In the genomic region with DNA sequence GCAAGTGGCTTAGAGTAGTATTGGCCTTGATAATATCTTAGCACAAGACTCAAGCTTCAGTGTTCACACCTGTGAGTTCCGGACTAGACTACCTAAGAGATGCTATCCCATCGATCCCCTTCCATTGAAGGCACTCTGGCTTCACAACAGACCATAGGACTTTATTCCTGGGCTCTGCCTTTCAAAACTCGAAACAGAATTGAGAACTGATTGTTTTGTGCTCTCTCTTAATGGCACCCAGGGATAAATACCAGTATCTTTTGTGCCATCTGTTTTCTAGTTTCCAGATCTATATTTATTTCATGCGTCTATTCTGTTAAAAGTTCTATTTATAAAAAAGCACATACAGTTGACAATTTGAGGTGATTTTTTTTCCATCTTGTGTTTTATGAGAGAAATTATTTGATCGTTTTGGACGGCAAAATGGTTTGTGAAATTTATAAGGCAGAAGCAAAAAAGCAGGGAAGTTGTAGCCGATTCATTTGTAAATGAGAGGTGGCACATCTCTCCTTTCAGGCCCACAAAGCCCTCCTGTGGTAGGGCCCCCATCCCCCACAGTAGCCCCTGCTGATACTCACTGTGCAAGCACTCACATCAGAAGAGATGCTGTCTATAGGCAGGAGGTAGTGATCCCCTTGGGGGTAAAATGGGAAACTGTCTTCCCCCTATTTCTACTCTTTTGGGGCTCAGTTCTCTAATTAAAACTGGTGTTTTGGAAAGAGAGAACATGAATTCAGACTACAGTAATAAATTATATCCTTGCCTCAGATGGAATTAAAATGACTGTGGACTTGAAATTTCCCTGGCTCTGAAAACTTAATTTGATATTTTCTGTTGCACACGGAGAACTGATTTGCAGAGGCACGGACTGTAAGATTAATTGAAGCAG, we compare ENCODE assay signal across 14 mouse cellular contexts. TPM values are rescaled to one million over a fixed set of nuclear protein-coding genes. Genes with fewer than 3 reads are reported as not detected.
A peak's percentile ranks its signal among the peaks of the same experiment; 100 is the strongest.
DNase-seq lines count a peak whose midpoint lies in the region; ATAC-seq and TF ChIP-seq lines count a peak whose summit lies in the region.
"Had no signal": no experiment of that assay in that cellular context is flagged by ENCODE, and none has a peak within 500 bp of the region (broad histone marks: within the 10 kb centered on the region; RNA-seq: fewer than 3 reads in every experiment).

No protein-coding gene starts in this region.

- H3K9ac ChIP-seq in ES-Bruce4 (ENCODE audit: low read depth, poor library complexity, severe bottlenecking) (no peak overlapping the region), ES-E14 (ENCODE audit: insufficient read depth, low read depth, low read length, poor library complexity, severe bottlenecking) (no peak overlapping the region)
- no peak overlapping the region for H3K9ac ChIP-seq in forebrain, embryonic 12.5 days
- H3K9ac ChIP-seq in kidney, embryonic 15.5 days = no peak overlapping the region

- no peaks in the 10 kb centered on the region for H3K36me3 ChIP-seq in ES-Bruce4 (ENCODE audit: control insufficient read depth, insufficient read depth, low read length, poor library complexity, severe bottlenecking)
- no peaks in the 10 kb centered on the region for H3K36me3 ChIP-seq in ES-E14 (ENCODE audit: control insufficient read depth, insufficient read depth, low read length, poor library complexity, severe bottlenecking)
- H3K36me3 ChIP-seq in forebrain, embryonic 12.5 days (replicated peaks) = no peaks in the 10 kb centered on the region
- H3K36me3 ChIP-seq in kidney, embryonic 15.5 days = no peaks in the 10 kb centered on the region

- H3K27me3 ChIP-seq in ES-Bruce4 (ENCODE audit: control insufficient read depth, insufficient read depth, low read length, poor library complexity, severe bottlenecking) = peaks cover 3% of the 10 kb centered on the region; the same call in 1 of the 2 replicates
- no peaks in the 10 kb centered on the region for H3K27me3 ChIP-seq in forebrain, embryonic 12.5 days
- no peaks in the 10 kb centered on the region for H3K27me3 ChIP-seq in kidney, embryonic 15.5 days

- 9% methylated on average over 9 of the region's 9 CpGs for WGBS in forebrain, embryonic 12.5 days
- 36% methylated on average over 9 of the region's 9 CpGs for WGBS in kidney, embryonic 15.5 days

- TF ChIP-seq POLR2A in ES-Bruce4 (IDR thresholded peaks at IDR 0.05; ENCODE audit: insufficient read depth, low read length) = no peak

- H3K27ac ChIP-seq in ES-Bruce4 (ENCODE audit: insufficient read depth, low read length) = no peak overlapping the region
- no peak overlapping the region for H3K27ac ChIP-seq in ES-E14 (ENCODE audit: insufficient read depth, low read depth, low read length, poor library complexity, severe bottlenecking)
- H3K27ac ChIP-seq in forebrain, embryonic 12.5 days = peak overlapping the region; percentile 70; the same call in 1 of the 2 replicates
- H3K27ac ChIP-seq in kidney, embryonic 15.5 days = no peak overlapping the region
- H3K27ac ChIP-seq: heart, adult 2 months had no signal

- DNase-seq in ES-E14 (ENCODE audit: low read depth, low spot score) (peak; percentile 21), liver (no peak)
- DNase-seq in mesoderm, embryonic 11.5 days (ENCODE audit: low read depth, low spot score) = peak; percentile 25
- no peak for DNase-seq in T-cell, adult 2 months (ENCODE audit: low spot score)
- DNase-seq: adrenal gland, postnatal 10 days; cerebellum, adult 9-10 months; heart, adult 2 months; kidney, postnatal 14 days had no signal

- peak overlapping the region; percentile 39 for H3K4me2 ChIP-seq in forebrain, embryonic 12.5 days
- H3K4me2 ChIP-seq in kidney, embryonic 15.5 days = no peak overlapping the region

- H3K9me3 ChIP-seq in ES-Bruce4 (replicated peaks; ENCODE audit: control insufficient read depth, insufficient read depth, low read length, poor library complexity, severe bottlenecking) (no peaks in the 10 kb centered on the region), ES-E14 (ENCODE audit: control insufficient read depth, insufficient read depth, low read depth, low read length) (no peaks in the 10 kb centered on the region)
- H3K9me3 ChIP-seq in forebrain, embryonic 12.5 days = no peaks in the 10 kb centered on the region
- no peaks in the 10 kb centered on the region for H3K9me3 ChIP-seq in kidney, embryonic 15.5 days (replicated peaks)

- in situ Hi-C loops in ES-E14 (cut with MboI; ENCODE audit: low sequenced_read_pairs in 2 of 2, unreplicated experiment in 2 of 2) = no loop called here

- ATAC-seq in forebrain, embryonic 12.5 days (ENCODE audit: low FRiP score) = peak; percentile 73
- ATAC-seq in erythroid progenitor cell, adult 5-6 weeks (replicated peaks; ENCODE audit: low FRiP score, poor library complexity, severe bottlenecking) = no peak
- ATAC-seq in kidney, embryonic 15.5 days (replicated peaks; ENCODE audit: low FRiP score) = no peak

- H3K4me3 ChIP-seq in ES-Bruce4 (ENCODE audit: low read depth, low read length) (no peak overlapping the region), ES-E14 (ENCODE audit: insufficient read depth in 1 of 2, low read depth in 1 of 2, low read length in 2 of 2, poor library complexity in 1 of 2, severe bottlenecking in 1 of 2) (no peak overlapping the region)
- no peak overlapping the region for H3K4me3 ChIP-seq in forebrain, embryonic 12.5 days (replicated peaks)
- no peak overlapping the region for H3K4me3 ChIP-seq in kidney, embryonic 15.5 days (replicated peaks)
- H3K4me3 ChIP-seq: heart, adult 2 months had no signal

- no peak for TF ChIP-seq CTCF in ES-Bruce4 (IDR thresholded peaks at IDR 0.05; ENCODE audit: low read depth, low read length)

- H3K4me1 ChIP-seq in ES-Bruce4 (ENCODE audit: control insufficient read depth, insufficient read depth, low read length) (peaks cover 5% of the 10 kb centered on the region), ES-E14 (ENCODE audit: control insufficient read depth in 2 of 2, insufficient read depth in 2 of 2, low read length in 2 of 2, poor library complexity in 1 of 2) (peaks cover 3 to 19% of the 10 kb centered on the region in 2 experiments)
- peaks cover 38% of the 10 kb centered on the region for H3K4me1 ChIP-seq in forebrain, embryonic 12.5 days
- H3K4me1 ChIP-seq in kidney, embryonic 15.5 days = peaks cover 3% of the 10 kb centered on the region

- 0 out of 2 replicates have a peak, but pooled peaks have one; percentile 64 for TF ChIP-seq EP300 in ES-Bruce4 (IDR thresholded peaks at IDR 0.05; ENCODE audit: insufficient read depth, low read depth, low read length)

TF ChIP-seq in ES-E14, 5 proteins besides CTCF, POLR2A, EP300 and RAD21:
- TF ChIP-seq MAFK (IDR thresholded peaks at IDR 0.05; ENCODE audit: insufficient read depth, low read depth, low read length) = no peak
- TF ChIP-seq ZNF384 (IDR thresholded peaks at IDR 0.05; ENCODE audit: low read depth, low read length) = no peak
- no peak for TF ChIP-seq ZC3H11A (IDR thresholded peaks at IDR 0.05; ENCODE audit: borderline replicate concordance, low read depth, low read length)

RNA-seq across cellular contexts. Expression of a gene that starts 53.6 kb away (rescaled TPM):
- polyA plus RNA-seq in ES-Bruce4 (2011; ENCODE audit: insufficient read depth, insufficient read length, low read depth, missing spikeins) = not detected in 2 replicates
- total RNA-seq in ES-E14 (2012; rRNA removed) = 0.18 TPM in 1 of 2 replicates, not detected in the other
- 5.5 and 6.1 TPM in 2 replicates for polyA plus RNA-seq in forebrain, embryonic 12.5 days (2016; fragmentation: Nextera tagmentation; extraction: Ambion mirVana)
- not detected in 2 replicates for total RNA-seq in erythroid progenitor cell, adult 5-6 weeks (2015; ENCODE audit: low replicate concordance)
- not detected in 2 replicates for total RNA-seq in erythroid progenitor cell, adult 5-6 weeks (2017; ENCODE audit: low replicate concordance)
- 1.1 and 1.4 TPM in 2 replicates for polyA plus RNA-seq in kidney, embryonic 15.5 days (2015; fragmentation: Nextera tagmentation; extraction: Ambion mirVana)
- total RNA-seq: heart, adult 2 months; hematopoietic stem cell, adult 5-6 weeks; MEL had no signal

Comparison
In these comparisons a context has a peak if more than half of its experiments do, and no peak if none do; other contexts are left out.
1. DNase-seq: peak in ES-E14 (single experiment) and mesoderm, embryonic 11.5 days (single experiment); none in T-cell, adult 2 months (single experiment) and liver (single experiment).